Mouse (Mus musculus): ENCODE measurements around the gene Wdr90.

DNA sequence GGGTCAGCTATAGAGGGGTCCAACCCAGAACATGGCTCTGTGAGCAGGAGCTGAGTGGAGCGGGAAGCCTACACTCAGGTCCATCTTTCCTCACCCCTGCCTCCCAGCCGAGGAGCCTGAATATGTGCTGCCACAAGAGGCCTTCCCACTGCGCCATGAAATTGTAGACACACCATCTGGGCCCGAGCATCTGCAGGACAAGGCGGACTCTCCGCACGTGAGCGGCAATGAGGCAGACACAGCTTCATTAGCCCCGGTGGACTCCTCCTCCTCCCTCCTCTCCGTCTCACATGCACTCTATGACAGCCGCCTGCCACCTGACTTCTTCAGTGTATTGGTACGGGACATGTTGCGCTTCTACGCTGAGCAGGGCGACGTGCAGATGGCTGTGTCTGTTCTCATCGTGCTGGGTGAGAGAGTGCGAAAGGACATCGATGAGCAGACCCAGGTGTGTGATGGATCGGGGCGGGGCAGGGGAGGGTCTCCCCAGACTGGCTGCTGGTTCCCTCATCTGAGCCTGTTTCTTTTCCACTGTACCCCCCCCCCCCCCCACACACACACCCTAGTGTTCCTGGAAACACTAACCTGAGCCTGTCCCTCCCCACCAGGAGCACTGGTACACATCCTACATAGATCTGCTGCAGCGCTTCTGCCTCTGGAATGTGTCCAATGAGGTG is 33.6 kb downstream of the Wdr90 start:
- TF ChIP-seq CHD2 (IDR thresholded peaks at IDR 0.05; ENCODE audit: low read depth, low read length) = no peak
- TF ChIP-seq MAFK (IDR thresholded peaks at IDR 0.05; ENCODE audit: insufficient read depth, low read depth, low read length) = no peak
- no peak for TF ChIP-seq ZC3H11A (IDR thresholded peaks at IDR 0.05; ENCODE audit: borderline replicate concordance, low read depth, low read length)
- no peak for TF ChIP-seq HCFC1 (IDR thresholded peaks at IDR 0.05; ENCODE audit: borderline replicate concordance, insufficient read depth, low read length)
- TF ChIP-seq ZNF384 (IDR thresholded peaks at IDR 0.05; ENCODE audit: low read depth, low read length) = no peak
